In genomic region chr9:75610571-75611493, GRCm38 (mm10) we compare ENCODE assay signal across 8 mouse cellular contexts. TPM values are rescaled to one million over a fixed set of nuclear protein-coding genes. Genes with fewer than 3 reads are reported as not detected.
A peak's percentile ranks its signal among the peaks of the same experiment; 100 is the strongest.
DNase-seq lines count a peak whose midpoint lies in the region; ATAC-seq and TF ChIP-seq lines count a peak whose summit lies in the region.

TSS of gene Tmod2 (minus strand) at chr9:75611325.

- WGBS in embryonic facial prominence, embryonic 15.5 days, result under 1% methylated on average over 74 of the region's 74 CpGs
- under 1% methylated on average over 73 of the region's 74 CpGs for WGBS in heart, embryonic 11.5 days (ENCODE audit: insufficient replicate concordance)
- WGBS in liver, postnatal 0 days (ENCODE audit: insufficient replicate concordance), result 5% methylated on average over 73 of the region's 74 CpGs

- TF ChIP-seq CTCF in liver, postnatal 0 days (IDR thresholded peaks at IDR 0.05; ENCODE audit: low read depth), result no peak

- H3K27me3 ChIP-seq in embryonic facial prominence, embryonic 15.5 days, result peaks cover 4% of the 10 kb centered on the region
- peaks cover 3% of the 10 kb centered on the region; the same call in 1 of the 2 replicates for H3K27me3 ChIP-seq in heart, embryonic 11.5 days (ENCODE audit: control insufficient read depth, insufficient read depth, low read length)
- peaks cover 33% of the 10 kb centered on the region for H3K27me3 ChIP-seq in liver, postnatal 0 days (ENCODE audit: insufficient read depth, low read length)

- no peak for TF ChIP-seq EP300 in liver, postnatal 0 days (IDR thresholded peaks at IDR 0.05; ENCODE audit: low read depth)

- no peak within 1 kb of the TSS for H3K27ac ChIP-seq in embryonic facial prominence, embryonic 15.5 days (replicated peaks)
- no peak within 1 kb of the TSS for H3K27ac ChIP-seq in heart, embryonic 11.5 days (ENCODE audit: low read depth, low read length)
- H3K27ac ChIP-seq in liver, postnatal 0 days (ENCODE audit: low read depth), result no peak within 1 kb of the TSS

- H3K4me3 ChIP-seq in embryonic facial prominence, embryonic 15.5 days (replicated peaks), result peak within 1 kb of the TSS; percentile 72
- H3K4me3 ChIP-seq in heart, embryonic 11.5 days (ENCODE audit: low read depth, low read length), result peak within 1 kb of the TSS; percentile 51
- H3K4me3 ChIP-seq in liver, postnatal 0 days (ENCODE audit: low read depth, low read length), result peak within 1 kb of the TSS; percentile 39

- peak; percentile 49 for DNase-seq in ES-CJ7 (ENCODE audit: low read depth, low spot score)
- DNase-seq in adrenal gland, postnatal 4 days (ENCODE audit: low spot score in 2 of 2), result peak; percentile 14 to 16
- DNase-seq in kidney, postnatal 4 days, result peak; percentile 72 to 79
- no peak for DNase-seq in liver, postnatal 0 days
- peak; percentile 30 for DNase-seq in ovary, postnatal 14 days (ENCODE audit: low spot score)

- peak within 1 kb of the TSS; percentile 27 for H3K9ac ChIP-seq in embryonic facial prominence, embryonic 15.5 days
- H3K9ac ChIP-seq in heart, embryonic 11.5 days (ENCODE audit: low read depth, low read length), result peak within 1 kb of the TSS; percentile 61
- no peak within 1 kb of the TSS for H3K9ac ChIP-seq in liver, postnatal 0 days (replicated peaks)

- no peaks in the 10 kb centered on the region for H3K9me3 ChIP-seq in embryonic facial prominence, embryonic 15.5 days (replicated peaks)
- no peaks in the 10 kb centered on the region for H3K9me3 ChIP-seq in heart, embryonic 11.5 days (replicated peaks; ENCODE audit: control insufficient read depth, low read length)
- no peaks in the 10 kb centered on the region for H3K9me3 ChIP-seq in liver, postnatal 0 days (ENCODE audit: low read length)

- peak; percentile 83 for ATAC-seq in embryonic facial prominence, embryonic 15.5 days (ENCODE audit: insufficient number of reproducible peaks, low FRiP score, low TSS enrichment, low read depth)
- peak; percentile 78 for ATAC-seq in heart, embryonic 11.5 days (replicated peaks; ENCODE audit: insufficient number of reproducible peaks, low FRiP score, low TSS enrichment)
- ATAC-seq in liver, postnatal 0 days, result no peak
- no peak for ATAC-seq in erythroid progenitor cell, adult 5-6 weeks (replicated peaks; ENCODE audit: low FRiP score, poor library complexity, severe bottlenecking)

- H3K4me1 ChIP-seq in embryonic facial prominence, embryonic 15.5 days, result 0 out of 2 replicates have a peak, but pooled peaks cover 8% of the 10 kb centered on the region
- no peaks in the 10 kb centered on the region for H3K4me1 ChIP-seq in heart, embryonic 11.5 days (ENCODE audit: control insufficient read depth, insufficient read depth, low read length)
- H3K4me1 ChIP-seq in liver, postnatal 0 days (ENCODE audit: insufficient read depth), result peaks cover 3% of the 10 kb centered on the region; the same call in 1 of the 2 replicates

- peak within 1 kb of the TSS; percentile 93 for H3K4me2 ChIP-seq in embryonic facial prominence, embryonic 15.5 days (replicated peaks)
- H3K4me2 ChIP-seq in heart, embryonic 11.5 days, result peak within 1 kb of the TSS; percentile 82
- H3K4me2 ChIP-seq in liver, postnatal 0 days (ENCODE audit: low read depth, low read length), result peak within 1 kb of the TSS; percentile 71

- no peaks in the 10 kb centered on the region for H3K36me3 ChIP-seq in embryonic facial prominence, embryonic 15.5 days
- H3K36me3 ChIP-seq in heart, embryonic 11.5 days (ENCODE audit: control insufficient read depth, insufficient read depth, low read length), result no peaks in the 10 kb centered on the region
- no peaks in the 10 kb centered on the region for H3K36me3 ChIP-seq in liver, postnatal 0 days (replicated peaks; ENCODE audit: insufficient read depth, low read length)

RNA-seq across cellular contexts. Expression of gene Tmod2, which starts in this region (rescaled TPM):
- total RNA-seq in adrenal gland, postnatal 4 days (2021), result 10 to 100 TPM; 31.8 to 34.9 TPM
- polyA plus RNA-seq in embryonic facial prominence, embryonic 15.5 days (2015; fragmentation: Nextera tagmentation; extraction: Ambion mirVana), result 21.8 and 23.7 TPM in 2 replicates
- polyA plus RNA-seq in heart, embryonic 11.5 days (2014; fragmentation: Nextera tagmentation; extraction: Ambion mirVana), result 5.9 and 6.1 TPM in 2 replicates
- 0.05 and 0.25 TPM in 2 replicates for polyA plus RNA-seq in liver, postnatal 0 days (2015; fragmentation: Nextera tagmentation; extraction: Ambion mirVana)
- total RNA-seq in erythroid progenitor cell, adult 5-6 weeks (2015; ENCODE audit: low replicate concordance), result not detected in 2 replicates
- not detected in 2 replicates for total RNA-seq in erythroid progenitor cell, adult 5-6 weeks (2017; ENCODE audit: low replicate concordance)

Comparison
In these comparisons a context has a peak if more than half of its experiments do, and no peak if none do; other contexts are left out.
1. RNA of gene Tmod2 (total RNA-seq): 31.8 to 34.9 TPM in adrenal gland, postnatal 4 days; not detected in erythroid progenitor cell, adult 5-6 weeks; every median in the first group is over 10 times any median in the second.
2. ATAC-seq: peak in embryonic facial prominence, embryonic 15.5 days (single experiment) and heart, embryonic 11.5 days (single experiment); none in liver, postnatal 0 days (single experiment) and erythroid progenitor cell, adult 5-6 weeks (single experiment).
3. Peak in every context shown above with its lines, with median percentiles within 50 percentile points of each other: H3K4me2 ChIP-seq and H3K4me3 ChIP-seq.